Mouse (Mus musculus) layer of hippocampus, adult 11-12 months (tissue): ENCODE data around the gene Scube2.

Experiments used
- DNase-seq: peaks from one replicate; pipeline ENCODE4 v3.0.0; 2022; ENCODE audit warnings: low spot score

Gene Scube2

GRCm38 (mm10) chr7:109795564-109795963, 69.9 kb downstream of the Scube2 start:
- no peak for DNase-seq

DNA sequence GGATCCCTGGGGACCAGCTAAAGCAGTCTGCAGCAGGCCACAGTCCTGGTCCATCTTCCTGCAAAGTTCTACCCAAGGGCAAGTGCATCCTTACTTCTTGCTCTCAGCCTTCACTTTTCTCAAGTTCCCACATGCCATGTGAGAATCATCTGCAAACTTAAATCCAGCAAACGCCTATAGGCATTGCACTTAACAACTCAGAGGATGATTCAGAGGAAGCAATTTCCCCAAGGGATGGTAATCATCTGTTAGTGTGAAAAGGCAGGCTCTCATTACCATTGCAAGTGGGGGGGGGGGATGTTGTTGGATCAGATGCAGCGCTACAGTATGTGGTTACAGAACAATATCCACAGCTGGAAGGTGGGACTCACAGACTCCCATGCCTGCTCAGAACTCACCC, 70.9 kb downstream of the Scube2 start:
- DNase-seq: no peak

- DNase-seq: peak; percentile 61
Observed at GRCm38 (mm10) chr7:109792759-109793158, 72.7 kb downstream of the Scube2 start.

DNA sequence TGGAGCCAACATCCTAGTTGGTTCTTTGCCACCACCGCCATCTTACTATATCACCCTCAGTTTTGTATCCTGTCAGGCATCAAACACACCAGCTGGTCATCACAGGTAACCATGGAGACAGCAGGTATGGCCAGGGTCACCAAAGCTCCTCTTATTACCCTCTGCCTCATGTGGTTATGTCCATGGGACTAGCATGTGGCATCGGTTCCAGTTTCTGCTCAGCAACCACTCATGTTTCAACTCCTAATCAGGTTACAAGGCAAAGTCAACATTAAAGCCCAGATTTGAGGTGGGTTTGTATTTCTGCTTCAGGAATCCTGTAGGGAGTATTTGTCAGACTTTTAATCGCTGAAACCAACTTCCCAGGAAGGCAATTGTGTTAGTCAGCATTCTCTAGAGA, 74.7 kb downstream of the Scube2 start:
- no peak for DNase-seq

- no peak for DNase-seq
Observed at GRCm38 (mm10) chr7:109787860-109788259, 77.6 kb downstream of the Scube2 start.

- DNase-seq: no peak
Observed at GRCm38 (mm10) chr7:109783281-109783680, 82.2 kb downstream of the Scube2 start.

DNA sequence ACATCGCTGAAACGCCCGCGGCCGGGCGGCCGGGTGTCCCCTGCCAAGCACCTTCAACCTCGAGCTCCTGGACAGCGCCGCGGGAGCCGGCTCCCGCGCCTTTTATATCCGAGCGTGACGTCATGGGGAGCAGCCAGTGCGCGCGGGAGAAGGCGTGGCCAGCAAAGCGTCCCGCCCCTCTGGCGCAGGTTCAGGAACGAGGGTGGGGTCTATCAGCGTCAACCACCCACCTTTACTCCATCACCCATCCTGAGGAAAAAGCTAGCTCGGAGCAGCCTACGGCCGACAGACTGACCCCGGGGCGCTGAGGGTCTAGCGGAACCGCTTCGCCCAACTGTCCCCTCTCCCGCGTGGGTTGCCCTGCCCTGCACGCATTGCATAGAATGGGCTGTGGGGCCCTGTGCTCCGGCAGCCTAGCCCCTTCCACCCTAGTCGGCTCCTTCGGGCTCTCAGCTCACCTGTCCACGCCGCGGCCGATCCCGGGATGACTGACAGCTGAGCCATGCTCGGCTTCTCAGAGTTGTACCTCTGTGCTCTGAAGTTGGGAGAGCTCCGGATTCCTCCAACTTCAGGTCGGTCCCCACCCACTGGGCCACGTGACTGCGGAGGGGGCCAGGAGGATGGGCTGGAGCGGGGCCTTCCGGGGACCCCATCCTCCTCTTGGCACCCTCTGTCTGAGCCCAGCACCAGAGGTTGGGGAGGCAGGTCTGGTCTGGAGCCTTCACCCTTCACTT, 83.8 kb downstream of the Scube2 start, which contains the start of gene Nrip3:
Gene Nrip3, minus strand, starts transcription at position 556 of the 734 bp plus-strand sequence.
- DNase-seq: peak; percentile 80

GRCm38 (mm10) chr7:109781087-109781469, 84.4 kb downstream of the Scube2 start:
- DNase-seq: peak; percentile 16

- DNase-seq: no peak
Observed at GRCm38 (mm10) chr7:109772251-109772650, 93.2 kb downstream of the Scube2 start.

GRCm38 (mm10) chr7:109768699-109769383, 96.6 kb downstream of the Scube2 start:
- no peak for DNase-seq

GRCm38 (mm10) chr7:109767575-109768350, 97.7 kb downstream of the Scube2 start:
- no peak for DNase-seq

DNA sequence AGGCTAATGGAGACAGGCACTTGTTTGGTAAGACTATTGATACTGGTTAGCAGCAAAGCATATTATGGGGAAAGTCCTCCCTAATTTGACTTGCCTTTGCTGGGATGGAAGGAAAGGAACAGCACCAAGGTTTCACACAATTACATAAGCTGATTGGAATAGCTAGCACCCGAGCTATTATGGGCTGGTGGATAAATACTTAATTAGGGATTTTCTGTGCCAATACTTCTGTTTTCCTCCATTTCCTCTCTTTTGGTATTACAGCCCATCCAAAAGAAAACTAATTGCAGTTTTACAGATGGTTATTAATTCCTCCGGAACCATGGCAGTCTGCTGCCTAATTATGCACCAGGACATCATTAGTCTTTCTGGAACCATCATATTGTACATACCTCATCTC, 101.5 kb downstream of the Scube2 start:
- no peak for DNase-seq

GRCm38 (mm10) chr7:109756291-109756690, 109.2 kb downstream of the Scube2 start:
- DNase-seq: no peak

GRCm38 (mm10) chr7:109754034-109754433, 111.4 kb downstream of the Scube2 start:
- DNase-seq: no peak

DNA sequence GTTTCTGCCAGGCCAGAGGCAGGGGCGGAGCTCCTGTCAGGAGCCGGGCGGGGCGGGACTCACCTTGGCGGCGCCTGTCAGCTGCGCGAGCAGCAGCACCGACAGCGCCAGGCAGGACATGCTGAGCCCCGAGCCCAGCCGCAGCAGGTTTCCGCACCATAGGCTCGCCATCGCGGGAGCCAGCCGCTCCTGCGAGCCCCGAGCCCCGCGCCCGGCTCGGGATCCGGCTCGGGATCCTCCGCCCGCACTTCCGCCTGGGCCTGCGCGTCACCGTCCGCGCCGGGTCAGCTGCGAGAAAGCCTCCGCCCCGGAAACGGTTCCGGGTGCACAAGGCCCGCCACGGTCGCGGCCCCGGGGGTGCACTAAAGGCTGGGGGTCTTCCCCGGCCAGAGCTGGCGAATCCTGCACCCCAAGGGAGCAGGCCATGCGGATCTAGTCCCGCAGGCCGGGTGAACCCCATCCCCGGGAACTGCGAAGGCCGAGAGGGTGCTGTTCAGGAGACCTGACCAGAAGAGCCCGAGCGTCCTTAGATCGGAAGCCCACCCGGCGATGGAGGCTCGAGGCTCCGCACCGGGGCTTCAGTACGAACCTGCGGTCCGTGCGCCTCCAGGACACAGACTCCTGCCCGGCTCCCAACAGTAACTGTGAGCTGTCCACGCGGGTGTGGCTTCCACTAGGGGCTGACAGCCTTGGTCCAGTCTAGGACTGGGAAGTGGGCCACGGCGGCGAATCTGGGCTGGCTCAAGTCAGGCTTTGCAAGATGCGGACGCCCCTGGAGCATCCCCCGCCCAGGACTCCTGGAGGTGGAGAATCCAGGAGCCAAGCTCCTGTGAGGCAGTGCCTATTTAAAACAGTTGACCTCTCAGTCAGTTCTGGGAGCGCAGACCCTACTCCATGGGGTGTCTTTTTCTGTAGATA, 113.2 kb downstream of the Scube2 start, which contains the start of gene Tmem9b:
Gene Tmem9b, minus strand, starts transcription at position 868 of the 918 bp plus-strand sequence.
- peak; percentile 77 for DNase-seq

DNA sequence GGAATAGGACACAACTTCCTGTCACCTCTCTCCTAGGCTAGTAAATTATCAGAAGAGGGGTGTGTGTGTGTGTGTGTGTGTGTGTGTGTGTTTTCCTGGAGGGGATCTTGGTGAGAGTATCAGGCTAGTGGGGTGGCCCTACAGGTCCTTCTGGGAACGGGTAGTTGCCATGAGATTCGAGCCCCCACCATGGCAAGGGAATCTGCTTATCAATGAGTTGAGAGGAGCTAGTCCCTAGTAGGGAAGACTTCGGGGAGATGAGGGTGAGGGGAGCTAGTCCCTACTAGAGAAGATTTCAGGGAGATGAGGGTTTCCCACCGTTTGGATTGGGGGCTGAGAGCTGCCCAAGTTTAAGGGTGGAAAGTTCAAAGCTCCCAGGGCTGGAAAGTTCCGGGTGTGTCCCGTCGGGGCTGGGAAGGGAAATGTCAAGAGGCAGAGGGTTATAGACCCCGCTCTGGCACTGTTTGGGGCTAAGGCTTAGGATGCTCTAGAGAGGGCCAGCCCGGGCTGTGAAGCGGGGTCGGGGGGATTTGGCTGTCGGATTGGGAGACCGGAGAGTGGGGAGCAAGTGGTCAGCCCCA, 114.0 kb downstream of the Scube2 start:
- DNase-seq: no peak
